Mouse (Mus musculus): ENCODE data around the gene Abi3.
A peak's percentile ranks its signal among the peaks of the same experiment; 100 is the strongest.

DNA sequence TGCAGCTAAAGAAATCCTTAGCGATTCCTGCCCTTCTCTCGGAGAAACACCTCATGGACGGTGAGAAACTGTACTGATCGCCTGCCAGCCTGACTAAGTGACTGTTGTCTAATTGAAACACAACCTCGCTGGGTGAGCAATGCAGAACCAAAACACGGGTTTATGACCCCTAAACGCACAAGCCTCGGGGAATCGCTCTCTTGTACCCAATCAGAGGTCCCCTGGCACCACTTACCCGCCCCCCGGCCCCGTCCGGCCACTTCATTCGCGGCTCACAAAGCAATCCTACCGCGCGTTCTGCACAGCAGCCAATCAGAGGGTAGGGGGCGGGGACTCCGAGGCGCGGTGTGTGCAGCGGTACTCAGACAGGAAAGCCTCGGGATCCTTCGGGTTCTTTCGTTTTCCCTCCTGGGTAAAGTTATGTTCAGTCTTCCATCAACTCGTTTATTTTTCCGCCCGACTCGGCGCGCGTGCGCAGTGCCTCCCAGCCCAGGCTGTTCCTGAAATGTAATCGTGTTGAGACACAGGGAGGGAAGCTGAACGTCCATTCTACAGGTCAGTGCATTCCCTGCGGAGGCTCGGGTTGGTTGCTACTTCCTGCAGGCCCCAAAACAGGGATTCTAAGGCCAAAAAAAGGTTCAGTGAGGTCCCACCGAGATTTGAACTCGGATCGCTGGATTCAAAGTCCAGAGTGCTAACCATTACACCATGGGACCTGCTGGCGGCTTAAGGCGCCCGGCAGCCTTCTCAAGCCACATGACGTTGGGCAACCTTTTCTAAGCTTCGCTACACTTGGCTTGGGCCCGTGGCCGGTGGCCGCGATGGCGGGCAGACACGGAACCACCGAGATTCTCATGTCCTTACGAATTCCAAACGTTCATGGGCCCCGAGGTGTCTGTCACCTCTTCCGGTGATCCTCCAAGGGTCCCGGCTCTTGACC is 16.5 kb upstream of the Abi3 start:
- TF ChIP-seq CTCF (IDR thresholded peaks at IDR 0.05; ENCODE audit: low read depth) (no peak), EP300 (IDR thresholded peaks at IDR 0.05; ENCODE audit: low read depth) (peak; percentile 28)

All from liver, embryonic 14.5 days (tissue).